Mouse (Mus musculus): Measurements from ENCODE around the gene Lrmp. TPM values are rescaled to one million over a fixed set of nuclear protein-coding genes. Genes with fewer than 3 reads are reported as not detected.
A peak's percentile ranks its signal among the peaks of the same experiment; 100 is the strongest.

Lrmp gene
- polyA plus RNA-seq, 1 experiment = 0.04 TPM

- TF ChIP-seq MYOD1 (IDR thresholded peaks at IDR 0.05; ENCODE audit: control insufficient read depth in 1 of 3, insufficient read length in 2 of 3, low read depth in 2 of 3) (peak in 1 of 3 experiments; percentile 36), TCF3 (IDR thresholded peaks at IDR 0.05; ENCODE audit: insufficient read length, low read depth) (no peak)
- H3K4me3 ChIP-seq = no peak overlapping the region
These were observed 7.9 kb downstream of the Lrmp start for GRCm38 (mm10) chr6:145123136-145124060.

GRCm38 (mm10) chr6:145124621-145125020 is 9.2 kb downstream of the Lrmp start:
- Histone ChIP-seq H3K79me2 (ENCODE audit: control insufficient read depth, insufficient read depth) (no peaks in the 10 kb centered on the region), H3K36me3 (ENCODE audit: control insufficient read depth, insufficient read depth) (no peaks in the 10 kb centered on the region), H3ac (ENCODE audit: control insufficient read depth, insufficient read length) (no peak overlapping the region), H3K27me3 (ENCODE audit: control insufficient read depth, insufficient read depth, insufficient read length) (no peaks in the 10 kb centered on the region), H3K4me2 (ENCODE audit: low read depth) (no peak overlapping the region), H3K4me3 (no peak overlapping the region)
- no peak for TF ChIP-seq POLR2A (IDR thresholded peaks at IDR 0.05; ENCODE audit: insufficient read length, low read depth)
- TF ChIP-seq CEBPB (IDR thresholded peaks at IDR 0.05; ENCODE audit: insufficient read depth, poor library complexity, severe bottlenecking) = no peak
- no peak for TF ChIP-seq MYOD1 (IDR thresholded peaks at IDR 0.05; ENCODE audit: control insufficient read depth in 1 of 3, insufficient read length in 2 of 3, low read depth in 2 of 3)
- no peak for TF ChIP-seq TCF3 (IDR thresholded peaks at IDR 0.05; ENCODE audit: insufficient read length, low read depth)
- TF ChIP-seq MYOG (IDR thresholded peaks at IDR 0.05; ENCODE audit: control insufficient read depth in 1 of 3, insufficient read depth in 1 of 3, insufficient read length in 2 of 3, low read depth in 2 of 3) = no peak
- TF ChIP-seq TCF12 (IDR thresholded peaks at IDR 0.05; ENCODE audit: insufficient read depth, poor library complexity, severe bottlenecking) = no peak
- no peak for TF ChIP-seq POLR2AphosphoS2 (IDR thresholded peaks at IDR 0.05; ENCODE audit: insufficient read length, low read depth)
- TF ChIP-seq E2F4 (IDR thresholded peaks at IDR 0.05; ENCODE audit: insufficient read depth) = no peak
- no peak for TF ChIP-seq SRF (IDR thresholded peaks at IDR 0.05; ENCODE audit: control insufficient read depth, insufficient read length, low read depth)
- no peak for TF ChIP-seq REST (IDR thresholded peaks at IDR 0.05; ENCODE audit: insufficient read depth, insufficient read length)
- TF ChIP-seq USF1 (IDR thresholded peaks at IDR 0.05; ENCODE audit: low read depth) = no peak
- TF ChIP-seq MAX (IDR thresholded peaks at IDR 0.05; ENCODE audit: low read depth) = no peak

More at GRCm38 (mm10) chr6:145123136-145124060, 7.9 kb downstream of the Lrmp start:
- Histone ChIP-seq H3K27me3 (ENCODE audit: control insufficient read depth, insufficient read depth, insufficient read length) (no peaks in the 10 kb centered on the region), H3K36me3 (ENCODE audit: control insufficient read depth, insufficient read depth) (no peaks in the 10 kb centered on the region), H3K4me2 (ENCODE audit: low read depth) (peak overlapping the region; percentile 43), H3ac (ENCODE audit: control insufficient read depth, insufficient read length) (no peak overlapping the region), H3K79me2 (ENCODE audit: control insufficient read depth, insufficient read depth) (no peaks in the 10 kb centered on the region)

GRCm38 (mm10) chr6:145125591-145126113 is 10.2 kb downstream of the Lrmp start:
- Histone ChIP-seq H3ac (ENCODE audit: control insufficient read depth, insufficient read length) (no peak overlapping the region), H3K27me3 (ENCODE audit: control insufficient read depth, insufficient read depth, insufficient read length) (no peaks in the 10 kb centered on the region), H3K4me3 (no peak overlapping the region), H3K79me2 (ENCODE audit: control insufficient read depth, insufficient read depth) (no peaks in the 10 kb centered on the region), H3K4me2 (ENCODE audit: low read depth) (no peak overlapping the region), H3K36me3 (ENCODE audit: control insufficient read depth, insufficient read depth) (no peaks in the 10 kb centered on the region)
- TF ChIP-seq USF1 (IDR thresholded peaks at IDR 0.05; ENCODE audit: low read depth) = no peak
- TF ChIP-seq SRF (IDR thresholded peaks at IDR 0.05; ENCODE audit: control insufficient read depth, insufficient read length, low read depth) = no peak
- TF ChIP-seq POLR2A (IDR thresholded peaks at IDR 0.05; ENCODE audit: insufficient read length, low read depth) = no peak
- no peak for TF ChIP-seq MYOD1 (IDR thresholded peaks at IDR 0.05; ENCODE audit: control insufficient read depth in 1 of 3, insufficient read length in 2 of 3, low read depth in 2 of 3)
- TF ChIP-seq REST (IDR thresholded peaks at IDR 0.05; ENCODE audit: insufficient read depth, insufficient read length) = no peak
- no peak for TF ChIP-seq TCF12 (IDR thresholded peaks at IDR 0.05; ENCODE audit: insufficient read depth, poor library complexity, severe bottlenecking)

- no peak overlapping the region for H3K4me3 ChIP-seq
- H3K27me3 ChIP-seq (ENCODE audit: control insufficient read depth, insufficient read depth, insufficient read length) = no peaks in the 10 kb centered on the region
- H3K4me2 ChIP-seq (ENCODE audit: low read depth) = no peak overlapping the region
- TF ChIP-seq SRF (IDR thresholded peaks at IDR 0.05; ENCODE audit: control insufficient read depth, insufficient read length, low read depth) (no peak), POLR2A (IDR thresholded peaks at IDR 0.05; ENCODE audit: insufficient read length, low read depth) (no peak), TCF3 (IDR thresholded peaks at IDR 0.05; ENCODE audit: insufficient read length, low read depth) (no peak), E2F4 (IDR thresholded peaks at IDR 0.05; ENCODE audit: insufficient read depth) (no peak), REST (IDR thresholded peaks at IDR 0.05; ENCODE audit: insufficient read depth, insufficient read length) (no peak), MYOG (IDR thresholded peaks at IDR 0.05; ENCODE audit: control insufficient read depth in 1 of 3, insufficient read depth in 1 of 3, insufficient read length in 2 of 3, low read depth in 2 of 3) (no peak), CEBPB (IDR thresholded peaks at IDR 0.05; ENCODE audit: insufficient read depth, poor library complexity, severe bottlenecking) (no peak), USF1 (IDR thresholded peaks at IDR 0.05; ENCODE audit: low read depth) (no peak), MAX (IDR thresholded peaks at IDR 0.05; ENCODE audit: low read depth) (no peak), POLR2AphosphoS2 (IDR thresholded peaks at IDR 0.05; ENCODE audit: insufficient read length, low read depth) (no peak), TCF12 (IDR thresholded peaks at IDR 0.05; ENCODE audit: insufficient read depth, poor library complexity, severe bottlenecking) (no peak), MYOD1 (IDR thresholded peaks at IDR 0.05; ENCODE audit: control insufficient read depth in 1 of 3, insufficient read length in 2 of 3, low read depth in 2 of 3) (no peak)
- no peaks in the 10 kb centered on the region for H3K36me3 ChIP-seq (ENCODE audit: control insufficient read depth, insufficient read depth)
- H3ac ChIP-seq (ENCODE audit: control insufficient read depth, insufficient read length) = no peak overlapping the region
- no peaks in the 10 kb centered on the region for H3K79me2 ChIP-seq (ENCODE audit: control insufficient read depth, insufficient read depth)
These were observed 12.2 kb downstream of the Lrmp start for GRCm38 (mm10) chr6:145127652-145128051.
